Mouse (Mus musculus) heart, embryonic 11.5 days (tissue): Measurements from ENCODE around the gene Daam2. TPM values are rescaled to one million over a fixed set of nuclear protein-coding genes. Genes with fewer than 3 reads are reported as not detected.

Experiments used
- ATAC-seq: fragments of 200-750 bp; cut with Nextera tagmentation; replicated peaks from 2 replicates; pipeline ENCODE4 v1.8.0; 2017; ENCODE audit warnings: moderate library complexity; ENCODE audit not compliant: insufficient number of reproducible peaks, low FRiP score, low TSS enrichment
- H3K27ac ChIP-seq: fragments of 300-500 bp; sonication (generic); 2 replicates; pipeline ENCODE4 v1.5.1; 2014; ENCODE audit warnings: mild to moderate bottlenecking, low read depth, low read length
- H3K27me3 ChIP-seq: fragments of 300-500 bp; sonication (generic); 2 replicates; pipeline ENCODE4 v1.6.1; 2014; ENCODE audit warnings: mild to moderate bottlenecking, low read length, mixed read lengths; ENCODE audit not compliant: control insufficient read depth, insufficient read depth
- H3K36me3 ChIP-seq: fragments of 300-500 bp; sonication (generic); 2 replicates; pipeline ENCODE4 v1.6.1; 2014; ENCODE audit warnings: mild to moderate bottlenecking, low read length, moderate library complexity, mixed read lengths; ENCODE audit not compliant: control insufficient read depth, insufficient read depth
- H3K4me1 ChIP-seq: fragments of 300-500 bp; sonication (generic); 2 replicates; pipeline ENCODE4 v1.6.1; 2014; ENCODE audit warnings: low read length; ENCODE audit not compliant: control insufficient read depth, insufficient read depth
- H3K4me2 ChIP-seq: fragments of 300-500 bp; sonication (generic); 2 replicates; pipeline ENCODE4 v1.6.1; 2014; ENCODE audit warnings: mild to moderate bottlenecking, moderate library complexity
- H3K4me3 ChIP-seq: fragments of 300-500 bp; sonication (generic); 2 replicates; pipeline ENCODE4 v1.5.1; 2014; ENCODE audit warnings: low read depth, low read length
- H3K9ac ChIP-seq: fragments of 300-500 bp; sonication (generic); 2 replicates; pipeline ENCODE4 v1.6.1; 2014; ENCODE audit warnings: mild to moderate bottlenecking, low read depth, low read length, moderate library complexity
- H3K9me3 ChIP-seq: fragments of 300-500 bp; sonication (generic); replicated peaks from 2 replicates; pipeline ENCODE4 v1.6.1; 2016; ENCODE audit warnings: low read length; ENCODE audit not compliant: control insufficient read depth
- WGBS: fragments of 180-500 bp; shearing (Covaris S2); extraction: QIAGEN DNeasy Blood & Tissue Kit; methylation state at CpG from one replicate; pipeline ENCODE4 v1.1.7; 2014; ENCODE audit not compliant: insufficient replicate concordance; 5-methylcytosine and 5-hydroxymethylcytosine counted together
- polyA plus RNA-seq: library from polyadenylated mRNA; unstranded; fragments of >200 nt; fragmentation: Nextera tagmentation; extraction: Ambion mirVana; gene quantifications from 2 replicates; pipeline ENCODE4 v1.2.1, GENCODE M21; 2014

Gene Daam2
- polyA plus RNA-seq, 1 experiment from 2014 or later = 5.7 TPM

GRCm38 (mm10) chr17:49519576-49520247, 44.4 kb downstream of the Daam2 start:
- no peak overlapping the region for H3K9ac ChIP-seq
- no peaks in the 10 kb centered on the region for H3K27me3 ChIP-seq
- H3K4me1 ChIP-seq = no peaks in the 10 kb centered on the region; the same call in 1 of the 2 replicates
- H3K9me3 ChIP-seq = no peaks in the 10 kb centered on the region
- 70% methylated on average over 7 of the region's 7 CpGs for WGBS
- H3K27ac ChIP-seq = no peak overlapping the region
- H3K4me3 ChIP-seq = no peak overlapping the region
- no peak overlapping the region for H3K4me2 ChIP-seq
- no peaks in the 10 kb centered on the region for H3K36me3 ChIP-seq
- no peak for ATAC-seq

DNA sequence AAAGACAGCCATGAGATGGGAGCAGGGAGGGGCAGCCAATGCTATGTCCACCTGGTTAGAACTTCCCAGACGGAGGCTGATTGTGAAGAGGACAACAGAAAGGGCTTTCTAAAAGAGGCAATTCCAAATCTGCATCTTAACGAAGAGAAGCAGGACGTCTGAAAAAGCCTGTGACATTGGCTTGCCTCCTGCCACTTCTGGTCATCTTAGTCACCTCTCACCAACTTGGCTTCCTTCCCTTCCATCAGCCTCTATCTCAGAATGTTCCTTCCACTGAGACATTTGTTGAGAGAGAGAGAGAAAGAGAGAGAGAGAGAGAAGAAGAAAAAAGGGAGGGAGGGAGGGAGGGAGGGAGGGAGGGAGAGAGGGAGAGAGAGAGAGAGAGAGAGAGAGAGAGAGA, 47.1 kb downstream of the Daam2 start:
- no peak overlapping the region for H3K9ac ChIP-seq
- 65% methylated on average over 3 of the region's 3 CpGs for WGBS
- H3K36me3 ChIP-seq = no peaks in the 10 kb centered on the region

GRCm38 (mm10) chr17:49515678-49516077, 48.5 kb downstream of the Daam2 start:
- Histone ChIP-seq H3K9ac (no peak overlapping the region), H3K4me3 (no peak overlapping the region), H3K27ac (no peak overlapping the region), H3K9me3 (no peaks in the 10 kb centered on the region), H3K4me2 (no peak overlapping the region), H3K36me3 (no peaks in the 10 kb centered on the region), H3K4me1 (peaks cover 5% of the 10 kb centered on the region; the same call in 1 of the 2 replicates), H3K27me3 (no peaks in the 10 kb centered on the region)
- 35% methylated on average over 4 of the region's 4 CpGs for WGBS
- no peak for ATAC-seq

More for the DNA sequence above, 47.1 kb downstream of the Daam2 start:
- H3K27ac ChIP-seq = no peak overlapping the region
- peaks cover 5% of the 10 kb centered on the region for H3K4me1 ChIP-seq
- H3K27me3 ChIP-seq = no peaks in the 10 kb centered on the region
- no peak for ATAC-seq
- H3K4me2 ChIP-seq = no peak overlapping the region
- no peaks in the 10 kb centered on the region for H3K9me3 ChIP-seq
- H3K4me3 ChIP-seq = no peak overlapping the region

DNA sequence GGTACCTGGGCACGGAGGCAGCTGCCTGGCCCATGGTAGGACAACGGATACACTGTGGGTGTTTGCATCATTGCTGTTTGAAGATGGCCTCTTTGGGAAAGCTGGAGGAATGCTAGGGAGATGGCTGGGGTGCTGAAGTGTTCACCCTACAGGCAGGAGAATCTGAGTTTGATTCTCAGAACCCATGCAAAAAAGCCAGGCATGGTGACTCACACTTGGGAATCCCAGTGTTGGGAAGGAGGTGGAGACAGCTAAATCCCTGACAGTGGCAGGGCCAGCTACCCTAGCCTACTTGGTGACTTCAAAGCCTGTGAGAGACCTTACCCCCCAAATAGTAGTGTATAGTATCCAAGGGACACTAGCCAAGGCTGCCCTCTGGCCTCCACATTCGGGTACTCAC, 49.0 kb downstream of the Daam2 start:
- Histone ChIP-seq H3K4me1 (peaks cover 5% of the 10 kb centered on the region; the same call in 1 of the 2 replicates), H3K27ac (no peak overlapping the region), H3K9ac (no peak overlapping the region), H3K4me3 (no peak overlapping the region), H3K9me3 (no peaks in the 10 kb centered on the region), H3K4me2 (no peak overlapping the region), H3K27me3 (no peaks in the 10 kb centered on the region), H3K36me3 (no peaks in the 10 kb centered on the region)
- no peak for ATAC-seq
- 83% methylated on average over 3 of the region's 3 CpGs for WGBS

- no peak overlapping the region for H3K9ac ChIP-seq
- no peaks in the 10 kb centered on the region for H3K9me3 ChIP-seq
- H3K36me3 ChIP-seq = no peaks in the 10 kb centered on the region
- H3K4me2 ChIP-seq = no peak overlapping the region
- no peak overlapping the region for H3K4me3 ChIP-seq
- no peak for ATAC-seq
- no peaks in the 10 kb centered on the region for H3K27me3 ChIP-seq
- H3K27ac ChIP-seq = no peak overlapping the region
- WGBS = 58% methylated on average over 5 of the region's 5 CpGs
- H3K4me1 ChIP-seq = peaks cover 5% of the 10 kb centered on the region; the same call in 1 of the 2 replicates
Measured at GRCm38 (mm10) chr17:49512671-49513085, 51.5 kb downstream of the Daam2 start.

GRCm38 (mm10) chr17:49509431-49509830, 54.7 kb downstream of the Daam2 start:
- H3K27me3 ChIP-seq = no peaks in the 10 kb centered on the region
- peaks cover 5% of the 10 kb centered on the region; the same call in 1 of the 2 replicates for H3K4me1 ChIP-seq
- ATAC-seq = no peak
- H3K27ac ChIP-seq = no peak overlapping the region
- H3K9me3 ChIP-seq = no peaks in the 10 kb centered on the region
- 87% methylated on average over 16 of the region's 16 CpGs for WGBS
- no peaks in the 10 kb centered on the region for H3K36me3 ChIP-seq
- H3K4me3 ChIP-seq = no peak overlapping the region
- no peak overlapping the region for H3K4me2 ChIP-seq
- no peak overlapping the region for H3K9ac ChIP-seq

- Histone ChIP-seq H3K27ac (no peak overlapping the region), H3K4me2 (no peak overlapping the region), H3K9ac (no peak overlapping the region), H3K9me3 (no peaks in the 10 kb centered on the region), H3K27me3 (no peaks in the 10 kb centered on the region), H3K4me1 (0 out of 2 replicates have a peak, but pooled peaks cover 3% of the 10 kb centered on the region), H3K36me3 (no peaks in the 10 kb centered on the region), H3K4me3 (no peak overlapping the region)
- 63% methylated on average over 6 of the region's 6 CpGs for WGBS
- ATAC-seq = no peak
Measured at GRCm38 (mm10) chr17:49503246-49503900, 60.8 kb downstream of the Daam2 start.

- ATAC-seq = no peak
- H3K4me3 ChIP-seq = no peak overlapping the region
- 23% methylated on average over 2 of the region's 2 CpGs for WGBS
- H3K36me3 ChIP-seq = no peaks in the 10 kb centered on the region
- H3K27ac ChIP-seq = no peak overlapping the region
- H3K27me3 ChIP-seq = no peaks in the 10 kb centered on the region
- no peak overlapping the region for H3K4me2 ChIP-seq
- no peak overlapping the region for H3K9ac ChIP-seq
- H3K9me3 ChIP-seq = no peaks in the 10 kb centered on the region
- H3K4me1 ChIP-seq = 0 out of 2 replicates have a peak, but pooled peaks cover 3% of the 10 kb centered on the region
Measured at GRCm38 (mm10) chr17:49500234-49500633, 63.9 kb downstream of the Daam2 start.
